Mouse (Mus musculus): Measurements from ENCODE around the gene Ryr2.
"Not testable (repeated sequence)": the region's sequence is repeated elsewhere in the genome, so short reads cannot be mapped to it uniquely, and the experiment has no call there.

Gene Ryr2

GRCm38 (mm10) chr13:11869486-11869885 is 237.3 kb downstream of the Ryr2 start:
- DNase-seq: no peak

- DNase-seq: no peak
These were observed 237.8 kb downstream of the Ryr2 start for GRCm38 (mm10) chr13:11868979-11869378.

GRCm38 (mm10) chr13:11868056-11868455 is 238.7 kb downstream of the Ryr2 start:
- DNase-seq: peak; percentile 7

GRCm38 (mm10) chr13:11865261-11865660 is 241.5 kb downstream of the Ryr2 start:
- DNase-seq: no peak

GRCm38 (mm10) chr13:11851691-11852090 is 255.1 kb downstream of the Ryr2 start:
- no peak for DNase-seq

GRCm38 (mm10) chr13:11843889-11844288 is 262.9 kb downstream of the Ryr2 start:
- DNase-seq: no peak

- no peak for DNase-seq
These were observed 268.9 kb downstream of the Ryr2 start for GRCm38 (mm10) chr13:11837870-11838269.

- DNase-seq: no peak
These were observed 269.6 kb downstream of the Ryr2 start for GRCm38 (mm10) chr13:11837152-11837551.

- DNase-seq: no peak
These were observed 270.3 kb downstream of the Ryr2 start for GRCm38 (mm10) chr13:11836304-11837078.

GRCm38 (mm10) chr13:11831210-11831609 is 275.5 kb downstream of the Ryr2 start:
- no peak for DNase-seq

- DNase-seq: no peak
These were observed 281.1 kb downstream of the Ryr2 start for GRCm38 (mm10) chr13:11825563-11826226.

GRCm38 (mm10) chr13:11818723-11819122 is 288.0 kb downstream of the Ryr2 start:
- no peak for DNase-seq

GRCm38 (mm10) chr13:11809365-11809764 is 297.4 kb downstream of the Ryr2 start:
- not testable (repeated sequence) for DNase-seq

- DNase-seq: no peak
These were observed 314.2 kb downstream of the Ryr2 start for GRCm38 (mm10) chr13:11792536-11792935.

- no peak for DNase-seq
These were observed 316.2 kb downstream of the Ryr2 start for GRCm38 (mm10) chr13:11790536-11790935.

GRCm38 (mm10) chr13:11782411-11783155 is 324.2 kb downstream of the Ryr2 start:
- DNase-seq: no peak

GRCm38 (mm10) chr13:11781065-11781464 is 325.7 kb downstream of the Ryr2 start:
- no peak for DNase-seq

GRCm38 (mm10) chr13:11777726-11778125 is 329.0 kb downstream of the Ryr2 start:
- no peak for DNase-seq

- no peak for DNase-seq
These were observed 334.6 kb downstream of the Ryr2 start for GRCm38 (mm10) chr13:11772173-11772572.

GRCm38 (mm10) chr13:11766899-11767298 is 339.8 kb downstream of the Ryr2 start:
- no peak for DNase-seq

- DNase-seq: no peak
These were observed 342.8 kb downstream of the Ryr2 start for GRCm38 (mm10) chr13:11763925-11764324.

- DNase-seq: peak; percentile 48
These were observed 343.6 kb downstream of the Ryr2 start for GRCm38 (mm10) chr13:11763104-11763503.

- DNase-seq: no peak
These were observed 348.9 kb downstream of the Ryr2 start for GRCm38 (mm10) chr13:11757894-11758293.

GRCm38 (mm10) chr13:11745479-11745878 is 361.3 kb downstream of the Ryr2 start:
- DNase-seq: no peak
